Mouse (Mus musculus) bone marrow, adult 2 months (tissue): ENCODE measurements at regions not wholly inside any gene's neighbourhood (a gene's known extent, or its start where the extent isn't known, plus 50 kb on each side); places are given as distances from the start of the nearest gene placed in this dataset.

Source experiments
- CTCF ChIP-seq: fragments of 200-500 bp; IDR thresholded peaks from 2 replicates; pipeline ENCODE4 v1.5.1; 2011; ENCODE audit warnings: low read length, control low read depth; ENCODE audit not compliant: control insufficient read depth, insufficient read depth
- POLR2A ChIP-seq: fragments of 200-500 bp; IDR thresholded peaks from 2 replicates; pipeline ENCODE4 v1.6.1; 2011; ENCODE audit warnings: low read depth, mild to moderate bottlenecking, control low read depth, low read length, borderline replicate concordance; ENCODE audit not compliant: control insufficient read depth

GRCm38 (mm10) chr1:35978766-35979165, 89.4 kb upstream of the Hs6st1 start:
- no peak for TF ChIP-seq CTCF
- no peak for TF ChIP-seq POLR2A
